Mouse (Mus musculus): ENCODE results near the gene Camkv. TPM values are rescaled to one million over a fixed set of nuclear protein-coding genes. Genes with fewer than 3 reads are reported as not detected.
A peak's percentile ranks its signal among the peaks of the same experiment; 100 is the strongest.

The Camkv gene
- polyA plus RNA-seq, 1 experiment: 0.06 TPM

DNA sequence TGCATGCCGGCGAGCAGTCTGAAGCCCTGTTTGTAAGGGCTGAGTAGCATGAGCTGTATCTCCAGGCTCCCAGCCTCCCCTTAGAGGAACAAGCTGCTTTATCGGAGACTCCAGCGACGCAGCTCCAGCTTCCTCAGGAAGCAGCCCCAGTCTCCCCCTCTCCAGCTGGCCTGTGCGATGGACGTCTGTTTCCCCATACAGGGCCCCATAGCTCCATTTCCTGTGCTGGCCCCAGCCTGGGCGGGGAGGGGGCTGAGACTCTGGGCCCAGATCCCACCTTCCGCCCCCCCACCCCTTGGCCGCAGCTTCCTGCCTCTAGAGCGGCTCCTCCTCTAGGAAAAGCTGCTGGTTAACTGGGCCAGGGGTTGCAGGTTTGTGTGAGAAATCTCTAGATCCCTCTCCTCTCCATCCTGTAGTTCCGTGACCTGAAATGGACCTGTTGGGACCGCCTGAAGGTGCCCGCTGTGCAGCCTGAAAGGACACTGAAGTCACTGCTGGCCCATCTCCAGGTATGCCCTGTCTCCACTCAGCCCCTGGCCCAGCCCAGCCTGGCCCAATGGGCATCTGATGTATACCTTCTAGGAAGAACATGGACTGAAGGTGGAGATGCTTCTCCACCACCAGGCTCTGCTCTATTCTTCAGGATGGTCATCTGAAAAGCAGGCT lies 47.3 kb downstream of the Camkv start, which contains the start of gene Gm20661:
Gene Gm20661, plus strand, starts transcription at position 378 of the 666 bp plus-strand sequence.
- Histone ChIP-seq H3ac (ENCODE audit: control insufficient read depth, insufficient read length) (no peak within 1 kb of the TSS), H3K4me3 (no peak within 1 kb of the TSS), H3K36me3 (ENCODE audit: control insufficient read depth, insufficient read depth) (no peaks in the 10 kb centered on the region), H3K27me3 (ENCODE audit: control insufficient read depth, insufficient read depth, insufficient read length) (no peaks in the 10 kb centered on the region), H3K4me2 (ENCODE audit: low read depth) (no peak within 1 kb of the TSS), H3K79me2 (ENCODE audit: control insufficient read depth, insufficient read depth) (no peaks in the 10 kb centered on the region)
- TF ChIP-seq REST (IDR thresholded peaks at IDR 0.05; ENCODE audit: insufficient read depth, insufficient read length) (no peak), MAX (IDR thresholded peaks at IDR 0.05; ENCODE audit: low read depth) (no peak), MYOG (IDR thresholded peaks at IDR 0.05; ENCODE audit: control insufficient read depth in 1 of 3, insufficient read depth in 1 of 3, insufficient read length in 2 of 3, low read depth in 2 of 3) (no peak), POLR2AphosphoS2 (IDR thresholded peaks at IDR 0.05; ENCODE audit: insufficient read length, low read depth) (no peak), E2F4 (IDR thresholded peaks at IDR 0.05; ENCODE audit: insufficient read depth) (no peak), MYOD1 (IDR thresholded peaks at IDR 0.05; ENCODE audit: control insufficient read depth in 1 of 3, insufficient read length in 2 of 3, low read depth in 2 of 3) (no peak), POLR2A (IDR thresholded peaks at IDR 0.05; ENCODE audit: insufficient read length, low read depth) (no peak), SRF (IDR thresholded peaks at IDR 0.05; ENCODE audit: control insufficient read depth, insufficient read length, low read depth) (no peak), USF1 (IDR thresholded peaks at IDR 0.05; ENCODE audit: low read depth) (no peak), TCF12 (IDR thresholded peaks at IDR 0.05; ENCODE audit: insufficient read depth, poor library complexity, severe bottlenecking) (no peak), TCF3 (IDR thresholded peaks at IDR 0.05; ENCODE audit: insufficient read length, low read depth) (no peak)

DNA sequence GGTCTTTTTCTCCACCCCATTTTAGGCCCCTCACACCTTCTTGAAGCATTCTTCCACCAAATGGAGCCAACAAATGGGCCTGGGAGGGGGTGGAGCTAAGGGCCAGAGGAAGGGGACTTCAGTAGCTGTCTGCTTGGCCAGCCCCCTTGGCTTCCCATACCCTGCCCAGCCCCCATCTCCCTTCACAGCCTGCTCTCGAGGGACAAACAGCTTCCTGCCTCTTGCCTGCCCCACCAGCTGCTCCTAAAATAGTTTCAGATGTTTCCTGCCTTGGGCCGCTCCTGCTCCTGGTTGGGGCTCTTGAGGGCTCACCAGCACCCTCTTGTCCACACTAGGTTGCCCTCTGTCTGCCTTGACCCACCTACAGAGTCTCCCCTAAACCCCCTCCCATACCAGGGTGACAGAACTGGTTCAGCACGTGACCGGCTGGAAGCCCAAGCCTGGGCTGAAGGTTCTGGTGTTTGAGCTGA lies 48.0 kb downstream of the Camkv start:
- Histone ChIP-seq H3K36me3 (ENCODE audit: control insufficient read depth, insufficient read depth) (no peaks in the 10 kb centered on the region), H3K79me2 (ENCODE audit: control insufficient read depth, insufficient read depth) (no peaks in the 10 kb centered on the region), H3K27me3 (ENCODE audit: control insufficient read depth, insufficient read depth, insufficient read length) (no peaks in the 10 kb centered on the region), H3K4me2 (ENCODE audit: low read depth) (no peak overlapping the region), H3K4me3 (no peak overlapping the region), H3ac (ENCODE audit: control insufficient read depth, insufficient read length) (no peak overlapping the region)
- TF ChIP-seq REST (IDR thresholded peaks at IDR 0.05; ENCODE audit: insufficient read depth, insufficient read length) (no peak), MAX (IDR thresholded peaks at IDR 0.05; ENCODE audit: low read depth) (no peak), TCF12 (IDR thresholded peaks at IDR 0.05; ENCODE audit: insufficient read depth, poor library complexity, severe bottlenecking) (no peak), USF1 (IDR thresholded peaks at IDR 0.05; ENCODE audit: low read depth) (no peak), POLR2A (IDR thresholded peaks at IDR 0.05; ENCODE audit: insufficient read length, low read depth) (no peak), TCF3 (IDR thresholded peaks at IDR 0.05; ENCODE audit: insufficient read length, low read depth) (no peak), SRF (IDR thresholded peaks at IDR 0.05; ENCODE audit: control insufficient read depth, insufficient read length, low read depth) (no peak), E2F4 (IDR thresholded peaks at IDR 0.05; ENCODE audit: insufficient read depth) (no peak), MYOG (IDR thresholded peaks at IDR 0.05; ENCODE audit: control insufficient read depth in 1 of 3, insufficient read depth in 1 of 3, insufficient read length in 2 of 3, low read depth in 2 of 3) (no peak), CEBPB (IDR thresholded peaks at IDR 0.05; ENCODE audit: insufficient read depth, poor library complexity, severe bottlenecking) (no peak), MYOD1 (IDR thresholded peaks at IDR 0.05; ENCODE audit: control insufficient read depth in 1 of 3, insufficient read length in 2 of 3, low read depth in 2 of 3) (no peak), POLR2AphosphoS2 (IDR thresholded peaks at IDR 0.05; ENCODE audit: insufficient read length, low read depth) (no peak)

DNA sequence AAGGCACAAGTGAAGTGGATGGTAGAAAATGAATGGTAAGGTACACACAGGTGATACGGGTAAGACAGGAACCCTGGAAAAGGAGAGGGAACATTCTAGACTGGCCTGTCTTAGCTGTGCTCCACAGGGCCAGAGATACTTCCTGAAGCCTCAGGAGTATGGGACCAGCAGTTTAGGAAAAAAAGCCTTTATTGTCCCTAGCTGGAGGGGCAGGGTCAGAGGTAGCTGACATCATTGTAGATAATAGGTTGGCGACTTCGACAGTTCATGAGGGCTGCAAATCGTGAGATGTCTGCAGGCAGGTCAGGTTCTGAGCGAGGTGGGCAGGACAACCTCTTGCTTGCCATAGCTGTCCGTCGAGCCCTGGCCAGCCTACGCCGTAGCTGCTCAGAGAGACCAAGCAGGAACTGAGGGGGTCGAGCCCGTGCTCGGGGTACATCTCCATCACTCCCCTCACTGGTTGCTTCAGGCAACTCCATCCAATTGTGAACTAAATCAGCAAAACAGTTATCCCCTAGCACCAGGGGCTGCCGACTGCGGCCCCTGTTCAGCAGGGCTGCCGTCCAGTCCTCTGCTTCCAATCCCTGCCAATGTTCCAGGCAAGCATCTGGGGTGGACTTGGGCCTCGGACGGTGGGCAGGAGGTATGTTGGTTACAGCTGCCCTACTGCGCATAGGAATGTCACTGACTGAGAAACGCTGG lies 48.7 kb downstream of the Camkv start:
- Histone ChIP-seq H3K79me2 (ENCODE audit: control insufficient read depth, insufficient read depth) (no peaks in the 10 kb centered on the region), H3K27me3 (ENCODE audit: control insufficient read depth, insufficient read depth, insufficient read length) (no peaks in the 10 kb centered on the region), H3K4me2 (ENCODE audit: low read depth) (no peak overlapping the region), H3K36me3 (ENCODE audit: control insufficient read depth, insufficient read depth) (no peaks in the 10 kb centered on the region), H3ac (ENCODE audit: control insufficient read depth, insufficient read length) (no peak overlapping the region), H3K4me3 (no peak overlapping the region)
- no peak for TF ChIP-seq CEBPB (IDR thresholded peaks at IDR 0.05; ENCODE audit: insufficient read depth, poor library complexity, severe bottlenecking)
- no peak for TF ChIP-seq USF1 (IDR thresholded peaks at IDR 0.05; ENCODE audit: low read depth)
- TF ChIP-seq SRF (IDR thresholded peaks at IDR 0.05; ENCODE audit: control insufficient read depth, insufficient read length, low read depth): no peak
- TF ChIP-seq REST (IDR thresholded peaks at IDR 0.05; ENCODE audit: insufficient read depth, insufficient read length): no peak
- TF ChIP-seq MYOG (IDR thresholded peaks at IDR 0.05; ENCODE audit: control insufficient read depth in 1 of 3, insufficient read depth in 1 of 3, insufficient read length in 2 of 3, low read depth in 2 of 3): no peak
- no peak for TF ChIP-seq POLR2A (IDR thresholded peaks at IDR 0.05; ENCODE audit: insufficient read length, low read depth)
- no peak for TF ChIP-seq MYOD1 (IDR thresholded peaks at IDR 0.05; ENCODE audit: control insufficient read depth in 1 of 3, insufficient read length in 2 of 3, low read depth in 2 of 3)
- TF ChIP-seq MAX (IDR thresholded peaks at IDR 0.05; ENCODE audit: low read depth): no peak
- no peak for TF ChIP-seq TCF12 (IDR thresholded peaks at IDR 0.05; ENCODE audit: insufficient read depth, poor library complexity, severe bottlenecking)
- no peak for TF ChIP-seq TCF3 (IDR thresholded peaks at IDR 0.05; ENCODE audit: insufficient read length, low read depth)
- no peak for TF ChIP-seq POLR2AphosphoS2 (IDR thresholded peaks at IDR 0.05; ENCODE audit: insufficient read length, low read depth)
- TF ChIP-seq E2F4 (IDR thresholded peaks at IDR 0.05; ENCODE audit: insufficient read depth): no peak

DNA sequence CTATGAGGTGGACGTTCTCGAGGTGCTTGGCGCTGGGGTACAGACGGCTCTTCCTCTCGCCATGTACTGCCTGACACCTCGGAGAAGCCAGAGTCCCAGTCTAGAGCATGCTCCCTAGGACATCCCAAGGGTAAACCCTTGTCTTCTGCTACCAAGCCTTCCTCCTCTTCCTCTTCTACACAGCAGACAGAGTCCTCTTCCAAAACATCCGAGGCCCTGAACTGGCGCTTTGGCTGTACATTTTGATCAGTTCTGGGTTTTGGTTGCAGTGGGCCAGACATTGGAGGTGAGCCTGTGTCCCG lies 49.2 kb downstream of the Camkv start:
- Histone ChIP-seq H3K79me2 (ENCODE audit: control insufficient read depth, insufficient read depth) (no peaks in the 10 kb centered on the region), H3K36me3 (ENCODE audit: control insufficient read depth, insufficient read depth) (no peaks in the 10 kb centered on the region), H3K27me3 (ENCODE audit: control insufficient read depth, insufficient read depth, insufficient read length) (no peaks in the 10 kb centered on the region), H3K4me3 (peak overlapping the region; percentile 26), H3ac (ENCODE audit: control insufficient read depth, insufficient read length) (no peak overlapping the region), H3K4me2 (ENCODE audit: low read depth) (peak overlapping the region; percentile 83)
- TF ChIP-seq E2F4 (IDR thresholded peaks at IDR 0.05; ENCODE audit: insufficient read depth) (no peak), CEBPB (IDR thresholded peaks at IDR 0.05; ENCODE audit: insufficient read depth, poor library complexity, severe bottlenecking) (no peak), MAX (IDR thresholded peaks at IDR 0.05; ENCODE audit: low read depth) (no peak), REST (IDR thresholded peaks at IDR 0.05; ENCODE audit: insufficient read depth, insufficient read length) (no peak), USF1 (IDR thresholded peaks at IDR 0.05; ENCODE audit: low read depth) (no peak), SRF (IDR thresholded peaks at IDR 0.05; ENCODE audit: control insufficient read depth, insufficient read length, low read depth) (no peak), MYOD1 (IDR thresholded peaks at IDR 0.05; ENCODE audit: control insufficient read depth in 1 of 3, insufficient read length in 2 of 3, low read depth in 2 of 3) (no peak)

Data from myocyte (in vitro differentiated cells).